Mouse (Mus musculus): Measurements from ENCODE around the gene Hsd17b6. TPM values are rescaled to one million over a fixed set of nuclear protein-coding genes. Genes with fewer than 3 reads are reported as not detected.

Gene Hsd17b6
- total and polyA plus RNA-seq, 3 experiments = 0.15 TPM; not detected in 2

- Histone ChIP-seq H3K27ac (ENCODE audit: control insufficient read depth, low read depth, low read length) (no peak overlapping the region), H3K36me3 (ENCODE audit: control insufficient read depth in 1 of 2, insufficient read depth in 2 of 2, low read length in 2 of 2) (peaks cover 38 to 49% of the 10 kb centered on the region in 2 experiments), H3K9me3 (replicated peaks; ENCODE audit: insufficient read depth, low read length) (no peaks in the 10 kb centered on the region), H3K4me1 (ENCODE audit: control insufficient read depth in 1 of 2, insufficient read depth in 2 of 2, low read length in 2 of 2) (peaks cover 8 to 13% of the 10 kb centered on the region in 2 experiments), H3K79me2 (ENCODE audit: control insufficient read depth, insufficient read depth, low read length, poor library complexity) (peaks cover 81% of the 10 kb centered on the region), H3K9ac (ENCODE audit: control insufficient read depth, low read depth, low read length, poor library complexity, severe bottlenecking) (peak overlapping the region; percentile 22; the same call in 1 of the 2 replicates), H3K4me3 (ENCODE audit: control insufficient read depth in 1 of 2, insufficient read depth in 1 of 2, low read depth in 2 of 2, low read length in 2 of 2) (no peak overlapping the region), H3K27me3 (ENCODE audit: control insufficient read depth in 1 of 2, insufficient read depth in 2 of 2, low read length in 2 of 2) (no peaks in the 10 kb centered on the region)
- TF ChIP-seq ETS1 (IDR thresholded peaks at IDR 0.05; ENCODE audit: low read depth, low read length) = 0 out of 2 replicates have a peak, but pooled peaks have one; percentile 12
- no peak for TF ChIP-seq E2F4 (IDR thresholded peaks at IDR 0.05; ENCODE audit: borderline replicate concordance, low read depth, low read length)
- no peak for TF ChIP-seq MAX (IDR thresholded peaks at IDR 0.05; ENCODE audit: low read length)
- DNase-seq (ENCODE audit: low read depth, low spot score) = no peak
Measured at GRCm38 (mm10) chr10:128039167-128039566, 31.8 kb upstream of the Hsd17b6 start.

DNA sequence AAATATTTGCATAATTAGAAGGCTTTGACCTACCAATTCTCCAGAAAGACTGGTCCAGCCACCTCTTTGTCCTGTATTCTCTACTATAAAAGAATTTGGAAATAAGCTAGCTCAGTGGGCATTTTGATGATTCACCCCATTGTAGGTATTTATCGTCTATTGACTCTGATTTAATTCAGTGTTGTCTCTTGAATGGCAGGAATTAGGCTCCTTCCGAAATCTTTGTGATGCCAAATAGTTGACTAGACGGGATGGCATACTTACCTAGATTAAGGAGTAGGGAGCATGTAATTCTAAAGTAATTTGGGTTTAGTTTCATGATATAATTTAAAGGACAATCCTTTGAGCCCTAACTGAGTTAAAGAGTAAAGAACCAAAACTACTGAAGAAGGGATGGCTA lies 30.5 kb upstream of the Hsd17b6 start:
- H3K9me3 ChIP-seq (replicated peaks; ENCODE audit: insufficient read depth, low read length) = no peaks in the 10 kb centered on the region
- H3K27ac ChIP-seq (ENCODE audit: control insufficient read depth, low read depth, low read length) = no peak overlapping the region
- TF ChIP-seq JUND (IDR thresholded peaks at IDR 0.05; ENCODE audit: low read depth, low read length) = no peak
- TF ChIP-seq ETS1 (IDR thresholded peaks at IDR 0.05; ENCODE audit: low read depth, low read length) = no peak
- TF ChIP-seq CHD1 (IDR thresholded peaks at IDR 0.05; ENCODE audit: low read depth, low read length) = no peak
- TF ChIP-seq MYC (IDR thresholded peaks at IDR 0.05; ENCODE audit: low read depth, low read length) = no peak
- no peak for TF ChIP-seq RCOR1 (IDR thresholded peaks at IDR 0.05; ENCODE audit: low read depth, low read length)
- TF ChIP-seq TCF12 (IDR thresholded peaks at IDR 0.05; ENCODE audit: low read depth, low read length) = no peak
- no peak for TF ChIP-seq HCFC1 (IDR thresholded peaks at IDR 0.05; ENCODE audit: low read depth, low read length)
- no peak for TF ChIP-seq SMC3 (IDR thresholded peaks at IDR 0.05; ENCODE audit: low read depth, low read length)
- no peak for TF ChIP-seq USF1 (IDR thresholded peaks at IDR 0.05; ENCODE audit: low read depth, low read length)
- TF ChIP-seq USF2 (IDR thresholded peaks at IDR 0.05; ENCODE audit: borderline replicate concordance in 1 of 2, insufficient read depth in 1 of 2, low read depth in 1 of 2, low read length in 2 of 2) = no peak
- TF ChIP-seq EP300 (IDR thresholded peaks at IDR 0.05; ENCODE audit: low read depth in 1 of 2, low read length in 2 of 2) = no peak
- TF ChIP-seq ZKSCAN1 (IDR thresholded peaks at IDR 0.05; ENCODE audit: low read depth, low read length) = no peak
- TF ChIP-seq MAX (IDR thresholded peaks at IDR 0.05; ENCODE audit: low read length) = no peak
- no peak for TF ChIP-seq CHD2 (IDR thresholded peaks at IDR 0.05; ENCODE audit: low read length)
- no peak for TF ChIP-seq MAFK (IDR thresholded peaks at IDR 0.05; ENCODE audit: borderline replicate concordance, low read depth, low read length)
- no peak for TF ChIP-seq MEF2A (IDR thresholded peaks at IDR 0.05; ENCODE audit: extremely low read depth, insufficient replicate concordance, low read depth, low read length, poor library complexity, severe bottlenecking)
- no peak for TF ChIP-seq MAZ (IDR thresholded peaks at IDR 0.05; ENCODE audit: low read depth, low read length)
- TF ChIP-seq MXI1 (IDR thresholded peaks at IDR 0.05; ENCODE audit: low read depth, low read length) = no peak
- peaks cover 75% of the 10 kb centered on the region for H3K79me2 ChIP-seq (ENCODE audit: control insufficient read depth, insufficient read depth, low read length, poor library complexity)
- H3K36me3 ChIP-seq (ENCODE audit: control insufficient read depth in 1 of 2, insufficient read depth in 2 of 2, low read length in 2 of 2) = peaks cover 30 to 46% of the 10 kb centered on the region in 2 experiments
- H3K9ac ChIP-seq (ENCODE audit: control insufficient read depth, low read depth, low read length, poor library complexity, severe bottlenecking) = peak overlapping the region; percentile 32
- H3K27me3 ChIP-seq (ENCODE audit: control insufficient read depth in 1 of 2, insufficient read depth in 2 of 2, low read length in 2 of 2) = no peaks in the 10 kb centered on the region
- H3K4me1 ChIP-seq (ENCODE audit: control insufficient read depth in 1 of 2, insufficient read depth in 2 of 2, low read length in 2 of 2) = peaks cover 8 to 13% of the 10 kb centered on the region in 2 experiments
- no peak for DNase-seq (ENCODE audit: low read depth, low spot score)
- peak overlapping the region; percentile 23 to 97; a peak in 2 of 4 replicates for H3K4me3 ChIP-seq (ENCODE audit: control insufficient read depth in 1 of 2, insufficient read depth in 1 of 2, low read depth in 2 of 2, low read length in 2 of 2)
